Mouse (Mus musculus) spleen, adult 12 weeks (tissue): ENCODE measurements at regions not wholly inside any gene's neighbourhood (a gene's known extent, or its start where the extent isn't known, plus 50 kb on each side); places are given as distances from the start of the nearest gene placed in this dataset.

ENCODE experiments used
- DNase-seq: peaks from one replicate; pipeline ENCODE4 v3.0.0; 2022; ENCODE audit warnings: low spot score

- DNase-seq: no peak
Measured at GRCm38 (mm10) chr11:45535501-45536025, 316.3 kb upstream of the Clint1 start.

GRCm38 (mm10) chr11:45538011-45538410, 313.8 kb upstream of the Clint1 start:
- no peak for DNase-seq

- DNase-seq: peak; percentile 19
Measured at GRCm38 (mm10) chr11:45539459-45539858, 312.4 kb upstream of the Clint1 start.

- no peak for DNase-seq
Measured at GRCm38 (mm10) chr11:45544531-45544930, 307.3 kb upstream of the Clint1 start.

- no peak for DNase-seq
Measured at GRCm38 (mm10) chr11:45545896-45546626, 305.8 kb upstream of the Clint1 start.

GRCm38 (mm10) chr11:45546861-45547260, 305.0 kb upstream of the Clint1 start:
- no peak for DNase-seq

- DNase-seq: no peak
Measured at GRCm38 (mm10) chr11:45550376-45550775, 301.5 kb upstream of the Clint1 start.

- no peak for DNase-seq
Measured at GRCm38 (mm10) chr11:45577469-45578154, 274.2 kb upstream of the Clint1 start.

GRCm38 (mm10) chr11:45592335-45592734, 259.5 kb upstream of the Clint1 start:
- DNase-seq: no peak

GRCm38 (mm10) chr11:45592890-45593642, 258.8 kb upstream of the Clint1 start:
- DNase-seq: no peak

- no peak for DNase-seq
Measured at GRCm38 (mm10) chr11:45595372-45595771, 256.5 kb upstream of the Clint1 start.

GRCm38 (mm10) chr11:45621824-45622223, 230.0 kb upstream of the Clint1 start:
- no peak for DNase-seq

- DNase-seq: no peak
Measured at GRCm38 (mm10) chr11:45622701-45623100, 229.2 kb upstream of the Clint1 start.

GRCm38 (mm10) chr11:45624233-45624632, 227.6 kb upstream of the Clint1 start:
- no peak for DNase-seq

- DNase-seq: no peak
Measured at GRCm38 (mm10) chr11:45629250-45629649, 222.6 kb upstream of the Clint1 start.

- no peak for DNase-seq
Measured at GRCm38 (mm10) chr11:45634535-45635235, 217.2 kb upstream of the Clint1 start.

- no peak for DNase-seq
Measured at GRCm38 (mm10) chr11:45635896-45636295, 216.0 kb upstream of the Clint1 start.

GRCm38 (mm10) chr11:45639236-45639635, 212.6 kb upstream of the Clint1 start:
- no peak for DNase-seq

GRCm38 (mm10) chr11:45642142-45642756, 209.6 kb upstream of the Clint1 start:
- DNase-seq: no peak

GRCm38 (mm10) chr11:45643629-45644325, 208.1 kb upstream of the Clint1 start:
- no peak for DNase-seq

- DNase-seq: no peak
Measured at GRCm38 (mm10) chr11:45645815-45646214, 206.0 kb upstream of the Clint1 start.
